Mouse (Mus musculus): ENCODE measurements around the gene Adarb1.

The Adarb1 gene

GRCm38 (mm10) chr10:77258041-77258590 lies 160.0 kb downstream of the Adarb1 start:
- no peak for DNase-seq

DNA sequence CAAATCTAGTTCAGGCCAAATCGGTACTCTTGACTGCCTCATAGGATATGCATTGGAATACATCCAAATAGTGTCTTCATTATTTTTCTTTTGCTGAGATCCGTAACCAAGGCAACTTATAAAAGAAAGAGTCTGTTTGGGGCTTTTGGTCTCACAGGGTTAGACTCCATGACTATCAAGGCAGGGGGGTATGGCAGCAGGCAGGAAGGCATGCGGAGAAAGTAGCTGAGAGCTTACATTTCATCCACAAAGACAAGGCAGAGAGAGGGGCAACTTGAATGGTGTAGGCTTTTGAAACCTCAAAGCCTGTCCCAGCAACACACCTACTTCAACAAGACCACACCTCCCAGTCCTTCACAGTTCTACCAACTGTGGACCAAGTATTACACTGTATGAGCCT lies 162.4 kb downstream of the Adarb1 start:
- no peak for DNase-seq

GRCm38 (mm10) chr10:77255231-77255630 lies 162.8 kb downstream of the Adarb1 start:
- no peak for DNase-seq

GRCm38 (mm10) chr10:77252790-77253189 lies 165.3 kb downstream of the Adarb1 start:
- DNase-seq = peak; percentile 89

DNA sequence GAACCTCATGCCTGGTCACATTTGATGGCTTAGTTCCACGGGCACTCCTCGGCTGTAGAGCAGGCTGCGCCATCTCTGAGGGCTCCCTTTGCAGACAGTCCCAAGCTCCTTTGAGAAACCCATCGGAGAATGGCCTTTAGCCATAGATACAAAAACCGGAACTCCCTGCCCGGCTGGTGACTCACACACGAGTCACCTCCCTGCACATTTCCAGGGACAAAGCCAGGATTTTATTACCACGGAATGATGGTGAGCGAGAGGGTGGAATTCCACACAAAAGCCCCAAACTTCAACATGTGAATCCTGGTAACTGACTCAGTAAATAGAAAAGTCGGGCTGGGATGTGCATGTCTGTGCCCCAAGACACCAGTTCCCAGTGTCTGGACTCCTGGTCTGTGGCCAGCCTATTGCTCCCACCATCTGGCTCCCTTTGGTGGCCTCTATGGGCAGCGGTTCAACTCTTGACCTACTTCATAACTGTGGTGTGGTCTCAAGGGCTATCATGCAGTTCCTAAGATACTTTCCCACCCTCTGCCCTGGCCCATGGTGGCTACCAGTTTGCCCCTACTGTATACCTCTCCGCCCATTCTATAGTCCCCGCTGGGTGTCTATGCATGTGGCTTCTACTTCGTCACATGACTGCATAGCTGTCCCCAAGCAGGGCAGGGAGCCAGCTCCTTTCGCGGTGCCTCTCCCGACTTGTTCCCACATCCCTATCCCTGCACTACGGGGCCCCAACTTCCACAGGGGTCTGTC lies 166.1 kb downstream of the Adarb1 start:
- DNase-seq = no peak

GRCm38 (mm10) chr10:77251223-77251783 lies 166.8 kb downstream of the Adarb1 start:
- peak; percentile 29 for DNase-seq

GRCm38 (mm10) chr10:77247707-77248106 lies 170.4 kb downstream of the Adarb1 start:
- peak; percentile 33 for DNase-seq

DNA sequence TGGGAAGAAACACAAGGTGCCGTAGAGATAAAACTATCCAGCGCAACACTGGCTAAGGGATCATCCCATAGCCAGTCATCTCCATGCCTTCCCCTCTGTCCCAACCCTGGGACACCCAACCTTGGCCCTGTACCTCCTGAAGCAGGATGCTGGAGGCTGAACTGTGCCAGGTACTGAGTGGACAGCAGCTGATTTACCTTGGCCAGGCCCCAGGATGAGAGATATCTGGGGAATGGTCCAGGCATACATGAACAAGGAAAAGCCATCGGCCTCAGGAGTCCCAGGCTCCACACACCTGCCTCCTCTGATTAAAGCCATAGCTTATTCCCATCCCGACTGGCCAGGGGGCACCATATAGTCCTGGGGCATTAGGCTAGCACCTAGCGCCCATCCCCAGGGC lies 171.0 kb downstream of the Adarb1 start:
- no peak for DNase-seq

DNA sequence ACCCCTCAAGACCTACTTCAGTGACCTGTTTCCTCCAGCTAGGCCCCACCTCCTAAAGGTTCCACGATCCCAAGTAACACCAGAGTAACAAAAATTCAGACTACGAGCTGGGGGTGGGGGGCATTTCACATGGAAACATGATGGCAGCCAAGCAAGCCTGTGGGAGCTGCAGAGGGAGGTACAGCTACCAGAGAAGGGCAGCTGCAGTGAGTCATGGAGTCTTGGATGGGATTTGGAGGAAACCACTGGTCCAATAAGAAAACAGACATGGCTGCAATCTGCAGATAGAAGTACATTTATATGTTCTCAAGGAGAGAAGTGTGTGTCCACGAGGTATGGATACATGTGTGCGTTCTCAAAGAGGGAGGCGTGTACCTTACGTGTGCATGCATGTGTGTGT lies 173.3 kb downstream of the Adarb1 start:
- DNase-seq = no peak

DNA sequence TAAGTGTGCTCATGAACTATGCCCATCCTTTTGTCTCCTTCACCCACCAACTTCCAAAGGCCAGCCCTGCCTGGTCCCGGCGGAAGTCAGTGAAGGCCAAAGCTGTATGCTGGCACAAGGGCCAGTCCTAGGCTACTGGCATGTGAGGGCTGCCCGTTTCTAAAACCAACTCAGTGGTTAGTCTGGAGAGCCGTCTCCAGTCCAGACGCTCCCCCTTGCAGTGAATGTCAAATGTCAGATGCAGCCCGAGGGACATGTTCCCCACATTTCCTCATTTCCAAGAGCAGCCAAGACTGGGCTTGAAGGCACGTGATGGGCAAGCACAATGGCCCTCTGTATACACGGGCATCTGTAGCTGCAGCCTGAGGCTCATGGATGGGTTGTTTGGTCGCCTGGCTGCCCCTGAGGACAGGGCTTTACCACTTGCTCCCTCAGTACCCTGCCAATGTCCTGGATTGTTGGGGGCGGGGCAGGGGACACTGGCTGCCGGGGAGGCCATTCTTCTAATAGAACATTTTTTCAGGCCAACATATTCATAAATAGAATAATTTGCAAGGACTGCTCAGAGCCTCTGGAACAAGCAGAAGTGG lies 174.4 kb downstream of the Adarb1 start:
- no peak for DNase-seq

- no peak for DNase-seq
Observed at GRCm38 (mm10) chr10:77242871-77243270, 175.2 kb downstream of the Adarb1 start.

- no peak for DNase-seq
Observed at GRCm38 (mm10) chr10:77242396-77242795, 175.7 kb downstream of the Adarb1 start.

- DNase-seq = no peak
Observed at GRCm38 (mm10) chr10:77240764-77241163, 177.3 kb downstream of the Adarb1 start.

Measured in embryo, embryonic 11 days (tissue).